Mouse (Mus musculus) thymus, adult 18-20 months (tissue): Measurements from ENCODE around the gene Gm28051.

Experiments
- DNase-seq, 2 experiments: peaks; one replicate each; pipeline ENCODE4 v3.0.0; 2022; ENCODE audit warnings: mixed read lengths in 2 of 2

Gm28051 gene

GRCm38 (mm10) chr12:102757689-102758402, at the start of gene Gm28051, which contains the start of the genes Gon7 and Ubr7:
TSS of gene Gm28051 (minus strand) at chr12:102757765.
TSS of gene Gon7 (minus strand) at chr12:102757803.
TSS of gene Ubr7 (plus strand) at chr12:102757967.
- DNase-seq, result peak; percentile 91 to 95

GRCm38 (mm10) chr12:102799528-102799927, 42.0 kb upstream of the Gm28051 start:
- DNase-seq, result no peak

GRCm38 (mm10) chr12:102787927-102788326, 30.4 kb upstream of the Gm28051 start:
- peak; percentile 60 to 80 for DNase-seq

GRCm38 (mm10) chr12:102785593-102785985, 28.0 kb upstream of the Gm28051 start:
- DNase-seq, result no peak

- DNase-seq, result no peak
These were observed 27.5 kb upstream of the Gm28051 start for GRCm38 (mm10) chr12:102784899-102785592.

GRCm38 (mm10) chr12:102782841-102783240, 25.3 kb upstream of the Gm28051 start:
- peak in 1 of 2 experiments; percentile 67 for DNase-seq

GRCm38 (mm10) chr12:102779452-102779851, 21.9 kb upstream of the Gm28051 start:
- DNase-seq, result no peak

GRCm38 (mm10) chr12:102778151-102778550, 20.6 kb upstream of the Gm28051 start:
- DNase-seq, result no peak

GRCm38 (mm10) chr12:102776035-102776434, 18.5 kb upstream of the Gm28051 start:
- DNase-seq, result no peak

GRCm38 (mm10) chr12:102772676-102773075, 15.1 kb upstream of the Gm28051 start:
- DNase-seq, result no peak

- no peak for DNase-seq
These were observed 14.0 kb upstream of the Gm28051 start for GRCm38 (mm10) chr12:102771601-102772000.

- DNase-seq, result no peak
These were observed 11.4 kb upstream of the Gm28051 start for GRCm38 (mm10) chr12:102769000-102769399.

- no peak for DNase-seq
These were observed 6.1 kb upstream of the Gm28051 start for GRCm38 (mm10) chr12:102763696-102764095.

GRCm38 (mm10) chr12:102761668-102762067, 4.1 kb upstream of the Gm28051 start:
- DNase-seq, result no peak

- DNase-seq, result no peak
These were observed 1.4 kb upstream of the Gm28051 start for GRCm38 (mm10) chr12:102758936-102759335.

GRCm38 (mm10) chr12:102758403-102758756, 815 bp upstream of the Gm28051 start, which contains the start of gene Gm20604:
TSS of gene Gm20604 (minus strand) at chr12:102758672.
- no peak for DNase-seq

- no peak for DNase-seq
These were observed 393 bp downstream of the Gm28051 start for GRCm38 (mm10) chr12:102757055-102757688.

- no peak for DNase-seq
These were observed 1.3 kb downstream of the Gm28051 start for GRCm38 (mm10) chr12:102756304-102756703.

GRCm38 (mm10) chr12:102748256-102748655, 9.3 kb downstream of the Gm28051 start:
- DNase-seq, result no peak

GRCm38 (mm10) chr12:102744839-102745238, 12.7 kb downstream of the Gm28051 start:
- DNase-seq, result no peak

- peak; percentile 84 to 85 for DNase-seq
These were observed 13.7 kb downstream of the Gm28051 start, which contains the start of the genes Moap1 and Tmem251 for GRCm38 (mm10) chr12:102743589-102744574. TSS of gene Moap1 (minus strand) at chr12:102743661. TSS of gene Tmem251 (plus strand) at chr12:102743762.

GRCm38 (mm10) chr12:102743036-102743588, 14.5 kb downstream of the Gm28051 start:
- no peak for DNase-seq
